Mouse (Mus musculus) gonadal fat pad, adult 2 months (tissue): ENCODE data around the gene Pdcd5. TPM values are rescaled to one million over a fixed set of nuclear protein-coding genes. Genes with fewer than 3 reads are reported as not detected.
A peak's percentile ranks its signal among the peaks of the same experiment; 100 is the strongest.

ENCODE experiments used
- DNase-seq: peaks from one replicate; pipeline ENCODE4 v3.0.0-alpha.2; 2012; ENCODE audit warnings: low read depth
- polyA plus RNA-seq: library from polyadenylated mRNA; depleted of rRNA; stranded (reverse); fragments of >200 nt; gene quantifications from 2 replicates; pipeline ENCODE4 v1.2.3, GENCODE M21; 2012; rRNA removed

The Pdcd5 gene
- 23.9 and 43.5 TPM in 2 replicates for polyA plus RNA-seq

- DNase-seq: peak; percentile 36
These were observed at the start of gene Pdcd5 for GRCm38 (mm10) chr7:35647101-35647698. Gene Pdcd5, minus strand, starts transcription at chr7:35647521.

GRCm38 (mm10) chr7:35692641-35693040, 45.3 kb upstream of the Pdcd5 start:
- no peak for DNase-seq

- no peak for DNase-seq
These were observed 44.8 kb upstream of the Pdcd5 start for GRCm38 (mm10) chr7:35692117-35692516.

GRCm38 (mm10) chr7:35688781-35689349, 41.5 kb upstream of the Pdcd5 start:
- DNase-seq: no peak

GRCm38 (mm10) chr7:35688276-35688675, 41.0 kb upstream of the Pdcd5 start:
- no peak for DNase-seq

- no peak for DNase-seq
These were observed 39.9 kb upstream of the Pdcd5 start for GRCm38 (mm10) chr7:35687229-35687628.

- no peak for DNase-seq
These were observed 39.4 kb upstream of the Pdcd5 start for GRCm38 (mm10) chr7:35686756-35687155.

- no peak for DNase-seq
These were observed 38.9 kb upstream of the Pdcd5 start for GRCm38 (mm10) chr7:35686216-35686615.

GRCm38 (mm10) chr7:35683409-35684122, 36.2 kb upstream of the Pdcd5 start:
- no peak for DNase-seq

GRCm38 (mm10) chr7:35681559-35681958, 34.2 kb upstream of the Pdcd5 start:
- DNase-seq: no peak

GRCm38 (mm10) chr7:35678976-35679375, 31.7 kb upstream of the Pdcd5 start:
- DNase-seq: no peak

GRCm38 (mm10) chr7:35668066-35669041, 21.0 kb upstream of the Pdcd5 start:
- no peak for DNase-seq

GRCm38 (mm10) chr7:35663790-35664376, 16.6 kb upstream of the Pdcd5 start:
- no peak for DNase-seq

GRCm38 (mm10) chr7:35659173-35659572, 11.9 kb upstream of the Pdcd5 start:
- DNase-seq: no peak

GRCm38 (mm10) chr7:35657829-35658228, 10.5 kb upstream of the Pdcd5 start:
- no peak for DNase-seq

- no peak for DNase-seq
These were observed 4.4 kb upstream of the Pdcd5 start for GRCm38 (mm10) chr7:35651583-35652270.

GRCm38 (mm10) chr7:35650716-35651410, 3.5 kb upstream of the Pdcd5 start:
- DNase-seq: no peak

- DNase-seq: no peak
These were observed 1.8 kb upstream of the Pdcd5 start for GRCm38 (mm10) chr7:35649071-35649470.

- DNase-seq: no peak
These were observed 1.1 kb upstream of the Pdcd5 start for GRCm38 (mm10) chr7:35648239-35649069.
